Mouse (Mus musculus): ENCODE measurements around the gene Prkcb. TPM values are rescaled to one million over a fixed set of nuclear protein-coding genes. Genes with fewer than 3 reads are reported as not detected.

Prkcb gene
- polyA plus RNA-seq, 1 experiment from 2014 or later: 3.7 TPM

DNA sequence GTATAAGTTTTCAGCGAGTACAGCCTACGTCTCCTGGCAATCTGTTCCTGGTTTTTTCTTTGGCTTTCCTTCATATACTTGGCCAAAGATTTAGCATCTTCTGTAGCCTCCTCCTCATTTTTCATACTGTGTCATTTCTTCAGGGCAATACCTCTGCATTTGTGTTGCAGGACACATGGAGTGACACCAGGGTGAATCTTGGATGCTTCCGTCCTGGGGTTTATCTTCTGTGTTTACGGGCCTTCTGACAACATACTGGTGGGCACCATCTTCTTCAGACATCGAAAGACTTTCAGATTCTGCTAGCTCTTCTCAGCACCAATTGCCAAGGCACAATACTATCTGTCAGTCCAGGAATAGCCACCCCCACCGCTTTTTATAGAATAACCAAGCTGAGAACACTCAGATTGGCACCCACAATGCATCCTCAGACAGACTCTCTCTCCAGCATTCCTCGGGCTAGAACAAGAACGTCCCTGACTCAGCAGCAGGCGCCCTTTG, 39.2 kb upstream of the Prkcb start:
- no peak overlapping the region for H3K27ac ChIP-seq (ENCODE audit: low read depth, low read length)
- ATAC-seq (replicated peaks; ENCODE audit: low FRiP score) (no peak), DNase-seq (ENCODE audit: low spot score) (no peak)
- no peaks in the 10 kb centered on the region for H3K36me3 ChIP-seq (ENCODE audit: control insufficient read depth, insufficient read depth, low read length)
- H3K4me2 ChIP-seq: no peak overlapping the region
- H3K9me3 ChIP-seq (ENCODE audit: control insufficient read depth, low read length): no peaks in the 10 kb centered on the region
- no peak overlapping the region for H3K4me3 ChIP-seq (ENCODE audit: low read depth, low read length)
- no peak overlapping the region for H3K9ac ChIP-seq (ENCODE audit: low read depth, low read length)
- WGBS: 81% methylated on average over 9 of the region's 9 CpGs
- H3K27me3 ChIP-seq (replicated peaks; ENCODE audit: control insufficient read depth, insufficient read depth, low read length): no peaks in the 10 kb centered on the region
- no peaks in the 10 kb centered on the region for H3K4me1 ChIP-seq (replicated peaks; ENCODE audit: control insufficient read depth, insufficient read depth, low read length)

DNA sequence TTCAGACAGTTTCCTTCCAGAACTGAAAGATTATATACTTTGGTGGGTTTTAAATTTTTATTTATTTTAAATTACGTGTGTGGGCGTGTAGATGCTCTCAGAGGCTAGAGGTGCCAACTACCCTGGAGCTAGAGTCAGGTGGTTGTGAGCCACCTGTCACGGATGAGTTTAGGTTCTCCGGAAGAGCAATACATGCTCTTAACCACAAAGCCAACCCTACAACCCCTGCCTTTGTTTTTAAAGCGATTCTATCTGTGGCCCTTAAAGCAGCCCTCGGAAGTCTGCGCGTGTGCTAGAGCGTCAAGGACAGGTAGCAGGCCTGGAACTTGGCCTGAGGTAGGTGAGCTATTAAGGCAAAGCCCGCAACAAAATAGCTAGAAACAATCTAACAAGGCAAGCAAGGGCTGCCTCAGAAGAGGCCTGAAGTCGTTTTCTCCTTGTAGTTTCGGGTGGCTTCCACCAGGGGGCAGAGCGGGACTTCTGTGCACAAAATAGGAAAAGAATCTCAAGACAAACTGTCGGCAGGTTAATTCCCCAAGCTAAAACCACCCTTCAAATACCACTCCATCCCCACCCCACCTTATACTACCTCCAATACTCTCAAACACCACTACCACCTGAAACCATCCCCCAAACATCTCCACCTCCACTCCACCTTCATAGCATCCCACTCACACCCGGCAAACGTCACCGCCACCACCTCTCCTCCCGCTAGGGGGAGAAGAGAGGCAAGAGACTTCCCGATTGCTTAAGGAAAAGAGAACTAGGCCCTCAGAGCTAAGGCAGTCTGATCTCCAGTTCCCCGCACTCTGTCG, 37.1 kb upstream of the Prkcb start:
- 30% methylated on average over 21 of the region's 21 CpGs for WGBS
- no peak overlapping the region for H3K27ac ChIP-seq (ENCODE audit: low read depth, low read length)

DNA sequence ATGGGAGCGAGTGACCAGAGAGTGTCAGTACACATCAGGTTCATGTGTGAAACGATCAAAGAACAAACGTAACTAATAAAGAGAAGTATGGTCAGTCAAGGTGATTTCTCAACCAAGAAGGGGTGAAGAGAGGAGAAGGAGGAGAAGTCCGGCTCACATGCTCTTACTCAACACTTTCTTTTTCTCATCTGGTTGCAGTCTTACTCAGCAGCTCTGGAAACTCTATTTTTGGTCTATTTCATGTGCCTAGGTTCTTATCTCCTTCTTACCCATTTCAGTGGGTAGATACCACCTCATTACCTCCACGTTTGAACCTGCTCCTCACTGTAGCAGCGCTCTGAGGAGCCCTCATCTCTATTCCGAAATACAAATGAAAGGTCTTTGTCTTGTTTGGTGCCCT, 31.8 kb upstream of the Prkcb start:
- DNase-seq (ENCODE audit: low spot score) (no peak), ATAC-seq (replicated peaks; ENCODE audit: low FRiP score) (no peak)
- WGBS: 61% methylated on average over 7 of the region's 7 CpGs
- no peak overlapping the region for H3K4me3 ChIP-seq (ENCODE audit: low read depth, low read length)
- H3K4me1 ChIP-seq (replicated peaks; ENCODE audit: control insufficient read depth, insufficient read depth, low read length): no peaks in the 10 kb centered on the region
- H3K27ac ChIP-seq (ENCODE audit: low read depth, low read length): no peak overlapping the region
- H3K9ac ChIP-seq (ENCODE audit: low read depth, low read length): no peak overlapping the region
- no peaks in the 10 kb centered on the region for H3K9me3 ChIP-seq (ENCODE audit: control insufficient read depth, low read length)
- H3K27me3 ChIP-seq (replicated peaks; ENCODE audit: control insufficient read depth, insufficient read depth, low read length): no peaks in the 10 kb centered on the region
- H3K4me2 ChIP-seq: no peak overlapping the region
- no peaks in the 10 kb centered on the region for H3K36me3 ChIP-seq (ENCODE audit: control insufficient read depth, insufficient read depth, low read length)

More for the DNA sequence above, 37.1 kb upstream of the Prkcb start:
- no peak; the same call in 1 of the 2 replicates for ATAC-seq (replicated peaks; ENCODE audit: low FRiP score)
- Histone ChIP-seq H3K4me2 (no peak overlapping the region), H3K4me1 (replicated peaks; ENCODE audit: control insufficient read depth, insufficient read depth, low read length) (no peaks in the 10 kb centered on the region), H3K9me3 (ENCODE audit: control insufficient read depth, low read length) (no peaks in the 10 kb centered on the region), H3K27me3 (replicated peaks; ENCODE audit: control insufficient read depth, insufficient read depth, low read length) (no peaks in the 10 kb centered on the region), H3K4me3 (ENCODE audit: low read depth, low read length) (no peak overlapping the region), H3K36me3 (ENCODE audit: control insufficient read depth, insufficient read depth, low read length) (no peaks in the 10 kb centered on the region), H3K9ac (ENCODE audit: low read depth, low read length) (no peak overlapping the region)
- DNase-seq (ENCODE audit: low spot score): peak; percentile 71

DNA sequence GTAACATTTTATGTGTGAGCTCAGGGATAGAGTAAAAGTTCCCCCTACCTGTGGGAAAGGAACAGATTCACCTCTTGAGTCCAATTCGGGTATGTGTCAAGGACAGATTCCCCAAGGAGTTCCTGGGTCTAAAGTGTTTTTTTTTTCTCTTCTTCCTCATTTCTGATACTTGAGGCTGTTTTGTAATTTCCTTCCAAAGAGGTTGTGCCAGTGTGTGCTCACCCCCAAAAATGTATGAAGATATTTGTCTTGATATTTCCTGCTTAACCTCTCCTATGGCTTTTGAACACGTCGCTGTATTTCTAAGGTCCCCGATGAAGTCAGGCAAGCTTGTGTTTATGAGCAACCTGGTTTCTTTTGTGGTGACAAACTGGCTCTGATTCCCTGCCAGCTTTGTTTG, 30.0 kb upstream of the Prkcb start:
- H3K27me3 ChIP-seq (replicated peaks; ENCODE audit: control insufficient read depth, insufficient read depth, low read length): no peaks in the 10 kb centered on the region
- 72% methylated on average over 4 of the region's 4 CpGs for WGBS
- DNase-seq (ENCODE audit: low spot score): no peak
- no peak overlapping the region for H3K4me3 ChIP-seq (ENCODE audit: low read depth, low read length)
- no peaks in the 10 kb centered on the region for H3K36me3 ChIP-seq (ENCODE audit: control insufficient read depth, insufficient read depth, low read length)
- no peak overlapping the region for H3K4me2 ChIP-seq
- no peaks in the 10 kb centered on the region for H3K9me3 ChIP-seq (ENCODE audit: control insufficient read depth, low read length)
- no peak for ATAC-seq (replicated peaks; ENCODE audit: low FRiP score)
- no peaks in the 10 kb centered on the region for H3K4me1 ChIP-seq (replicated peaks; ENCODE audit: control insufficient read depth, insufficient read depth, low read length)
- no peak overlapping the region for H3K9ac ChIP-seq (ENCODE audit: low read depth, low read length)
- no peak overlapping the region for H3K27ac ChIP-seq (ENCODE audit: low read depth, low read length)

DNA sequence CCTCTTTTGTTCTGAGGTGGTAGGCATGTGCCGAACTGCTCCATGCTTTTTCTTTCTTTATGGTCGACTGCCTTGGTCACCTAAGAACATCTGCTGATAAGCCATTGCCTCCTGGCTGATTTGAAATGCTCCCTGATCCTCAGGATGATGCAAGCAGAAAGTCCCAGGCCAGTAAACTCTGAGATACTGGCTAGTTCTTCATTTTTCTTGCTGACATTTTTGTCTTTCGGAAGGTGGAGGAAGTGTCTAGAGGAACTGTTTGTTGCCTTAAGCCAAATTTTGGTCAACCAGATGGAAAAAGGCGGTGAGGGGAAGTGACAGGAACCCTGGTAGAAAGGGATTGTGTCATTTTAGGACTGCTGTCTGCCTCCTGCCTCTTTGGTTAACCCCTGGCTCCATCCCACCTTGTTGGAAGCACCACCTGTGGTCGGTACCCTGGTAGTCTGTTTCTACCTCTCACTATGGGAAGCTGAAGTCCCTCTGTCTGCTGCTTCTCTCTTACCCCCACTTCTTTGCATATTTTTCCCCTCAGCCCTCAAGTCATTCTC, 28.4 kb upstream of the Prkcb start:
- no peaks in the 10 kb centered on the region for H3K36me3 ChIP-seq (ENCODE audit: control insufficient read depth, insufficient read depth, low read length)
- no peak for DNase-seq (ENCODE audit: low spot score)
- no peaks in the 10 kb centered on the region for H3K27me3 ChIP-seq (replicated peaks; ENCODE audit: control insufficient read depth, insufficient read depth, low read length)
- no peaks in the 10 kb centered on the region for H3K9me3 ChIP-seq (ENCODE audit: control insufficient read depth, low read length)
- no peak overlapping the region for H3K27ac ChIP-seq (ENCODE audit: low read depth, low read length)
- no peak overlapping the region for H3K9ac ChIP-seq (ENCODE audit: low read depth, low read length)
- no peak overlapping the region for H3K4me3 ChIP-seq (ENCODE audit: low read depth, low read length)
- ATAC-seq (replicated peaks; ENCODE audit: low FRiP score): no peak
- no peaks in the 10 kb centered on the region for H3K4me1 ChIP-seq (replicated peaks; ENCODE audit: control insufficient read depth, insufficient read depth, low read length)
- WGBS: 47% methylated on average over 5 of the region's 5 CpGs
- H3K4me2 ChIP-seq: no peak overlapping the region

DNA sequence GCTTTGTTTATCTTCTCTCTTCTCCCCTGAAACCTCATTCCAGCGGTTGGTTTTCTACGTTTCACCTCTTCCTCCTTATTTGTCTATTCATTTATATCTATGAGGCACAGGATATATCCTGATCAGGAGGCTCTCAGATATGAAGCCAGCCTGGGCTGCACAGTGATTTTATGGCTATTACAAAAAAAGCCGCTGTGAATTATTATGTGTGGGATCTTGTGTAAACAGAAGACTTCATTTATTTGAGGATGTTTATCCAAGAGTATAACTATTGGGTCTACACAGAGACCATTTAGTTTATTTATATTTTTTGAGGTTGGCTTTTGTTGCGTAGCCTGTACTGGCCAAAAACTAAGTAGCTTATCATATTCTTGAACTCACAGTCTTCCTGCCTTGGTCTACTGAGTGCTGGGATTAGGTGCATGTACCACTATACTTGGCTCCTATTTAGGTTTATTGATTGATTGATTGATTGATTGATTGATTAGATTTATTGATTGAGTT, 19.5 kb upstream of the Prkcb start:
- DNase-seq (ENCODE audit: low spot score): no peak
- H3K36me3 ChIP-seq (ENCODE audit: control insufficient read depth, insufficient read depth, low read length): no peaks in the 10 kb centered on the region
- H3K9me3 ChIP-seq (ENCODE audit: control insufficient read depth, low read length): no peaks in the 10 kb centered on the region
- ATAC-seq (replicated peaks; ENCODE audit: low FRiP score): no peak
- no peak overlapping the region for H3K27ac ChIP-seq (ENCODE audit: low read depth, low read length)
- no peaks in the 10 kb centered on the region for H3K27me3 ChIP-seq (replicated peaks; ENCODE audit: control insufficient read depth, insufficient read depth, low read length)
- 66% methylated on average over 4 of the region's 4 CpGs for WGBS
- no peak overlapping the region for H3K4me2 ChIP-seq
- H3K9ac ChIP-seq (ENCODE audit: low read depth, low read length): no peak overlapping the region
- no peak overlapping the region for H3K4me3 ChIP-seq (ENCODE audit: low read depth, low read length)
- H3K4me1 ChIP-seq (replicated peaks; ENCODE audit: control insufficient read depth, insufficient read depth, low read length): no peaks in the 10 kb centered on the region

DNA sequence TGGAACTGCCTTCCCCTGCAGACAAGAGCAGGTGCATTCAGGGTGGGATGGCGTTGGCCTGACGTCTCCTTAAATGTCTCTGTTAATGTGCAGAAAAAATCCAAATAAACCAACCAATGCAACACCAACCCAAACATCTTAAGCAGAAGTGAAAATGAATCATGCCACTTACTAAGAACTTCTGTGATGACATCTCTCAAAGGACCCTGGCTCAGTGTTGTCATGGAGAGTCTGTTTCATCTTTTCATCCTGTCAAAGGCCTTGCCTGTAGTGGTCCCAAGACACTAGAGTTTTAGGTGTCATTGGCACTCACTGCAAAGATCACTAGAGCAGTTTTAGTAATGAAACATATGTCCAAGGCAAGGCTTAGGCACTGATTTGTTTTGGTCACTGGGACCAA, 16.2 kb upstream of the Prkcb start:
- Histone ChIP-seq H3K4me2 (no peak overlapping the region), H3K27ac (ENCODE audit: low read depth, low read length) (no peak overlapping the region), H3K27me3 (replicated peaks; ENCODE audit: control insufficient read depth, insufficient read depth, low read length) (no peaks in the 10 kb centered on the region), H3K4me1 (replicated peaks; ENCODE audit: control insufficient read depth, insufficient read depth, low read length) (no peaks in the 10 kb centered on the region), H3K36me3 (ENCODE audit: control insufficient read depth, insufficient read depth, low read length) (no peaks in the 10 kb centered on the region), H3K9me3 (ENCODE audit: control insufficient read depth, low read length) (no peaks in the 10 kb centered on the region), H3K4me3 (ENCODE audit: low read depth, low read length) (no peak overlapping the region), H3K9ac (ENCODE audit: low read depth, low read length) (no peak overlapping the region)
- no peak for DNase-seq (ENCODE audit: low spot score)
- WGBS: 93% methylated on average over 2 of the region's 2 CpGs
- no peak for ATAC-seq (replicated peaks; ENCODE audit: low FRiP score)

DNA sequence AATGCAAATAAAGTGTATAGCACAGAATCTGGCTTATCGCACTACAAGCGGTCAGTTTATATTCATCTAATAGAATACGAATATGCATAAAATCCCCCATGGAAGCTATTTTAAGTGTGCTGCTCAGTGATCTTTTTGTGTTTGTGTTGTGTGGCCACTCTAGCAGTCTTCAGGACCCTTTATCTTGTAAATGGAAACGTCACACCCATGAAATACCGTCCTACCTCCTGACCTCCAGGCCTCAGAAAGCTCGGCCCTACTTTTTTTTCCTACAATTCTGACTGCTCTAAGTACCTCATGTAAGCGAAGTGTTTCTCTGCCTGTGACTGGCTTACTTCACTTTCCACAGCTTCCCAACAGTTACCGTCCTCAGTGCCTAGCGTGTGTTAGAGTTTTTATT, 9.0 kb upstream of the Prkcb start:
- WGBS: 83% methylated on average over 9 of the region's 9 CpGs
- Histone ChIP-seq H3K9me3 (ENCODE audit: control insufficient read depth, low read length) (no peaks in the 10 kb centered on the region), H3K4me2 (no peak overlapping the region), H3K36me3 (ENCODE audit: control insufficient read depth, insufficient read depth, low read length) (no peaks in the 10 kb centered on the region), H3K4me3 (ENCODE audit: low read depth, low read length) (no peak overlapping the region), H3K9ac (ENCODE audit: low read depth, low read length) (no peak overlapping the region), H3K27me3 (replicated peaks; ENCODE audit: control insufficient read depth, insufficient read depth, low read length) (no peaks in the 10 kb centered on the region), H3K4me1 (replicated peaks; ENCODE audit: control insufficient read depth, insufficient read depth, low read length) (no peaks in the 10 kb centered on the region), H3K27ac (ENCODE audit: low read depth, low read length) (no peak overlapping the region)
- DNase-seq (ENCODE audit: low spot score) (no peak), ATAC-seq (replicated peaks; ENCODE audit: low FRiP score) (no peak)

DNA sequence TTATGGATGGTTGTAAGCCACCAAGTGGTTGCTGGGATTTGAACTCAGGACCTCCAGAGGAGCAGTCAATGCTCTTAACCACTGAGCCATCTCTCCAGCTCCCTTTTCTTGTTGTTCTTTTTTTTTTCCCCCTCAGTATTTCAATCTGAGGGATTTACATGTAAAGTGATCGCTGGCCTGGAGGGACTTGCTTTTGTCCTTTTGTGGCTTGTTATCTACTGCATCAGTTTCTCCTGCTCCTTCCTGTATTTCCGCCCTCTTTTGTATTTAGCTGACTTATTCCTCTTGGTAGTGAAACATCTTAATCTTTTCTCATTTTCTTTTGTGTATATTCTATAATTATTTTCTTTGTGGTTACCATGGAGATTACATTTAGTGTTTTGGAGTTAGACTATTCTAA, 8.2 kb upstream of the Prkcb start:
- Histone ChIP-seq H3K36me3 (ENCODE audit: control insufficient read depth, insufficient read depth, low read length) (no peaks in the 10 kb centered on the region), H3K9ac (ENCODE audit: low read depth, low read length) (no peak overlapping the region), H3K4me2 (no peak overlapping the region), H3K4me3 (ENCODE audit: low read depth, low read length) (no peak overlapping the region), H3K27me3 (replicated peaks; ENCODE audit: control insufficient read depth, insufficient read depth, low read length) (no peaks in the 10 kb centered on the region), H3K4me1 (replicated peaks; ENCODE audit: control insufficient read depth, insufficient read depth, low read length) (no peaks in the 10 kb centered on the region), H3K9me3 (ENCODE audit: control insufficient read depth, low read length) (no peaks in the 10 kb centered on the region), H3K27ac (ENCODE audit: low read depth, low read length) (no peak overlapping the region)
- DNase-seq (ENCODE audit: low spot score): no peak
- ATAC-seq (replicated peaks; ENCODE audit: low FRiP score): no peak
- WGBS: 44% methylated on average over 2 of the region's 2 CpGs
